Mouse (Mus musculus) MN1 (cell line): Measurements from ENCODE around the gene Rps6kb2.
A peak's percentile ranks its signal among the peaks of the same experiment; 100 is the strongest.
"Not testable (repeated sequence)": the region's sequence is repeated elsewhere in the genome, so short reads cannot be mapped to it uniquely, and the experiment has no call there.

Experiments used
- DNase-seq: peaks from one replicate; pipeline ENCODE4 v3.0.0-alpha.2; 2016; ENCODE audit warnings: low spot score

Gene Rps6kb2

DNA sequence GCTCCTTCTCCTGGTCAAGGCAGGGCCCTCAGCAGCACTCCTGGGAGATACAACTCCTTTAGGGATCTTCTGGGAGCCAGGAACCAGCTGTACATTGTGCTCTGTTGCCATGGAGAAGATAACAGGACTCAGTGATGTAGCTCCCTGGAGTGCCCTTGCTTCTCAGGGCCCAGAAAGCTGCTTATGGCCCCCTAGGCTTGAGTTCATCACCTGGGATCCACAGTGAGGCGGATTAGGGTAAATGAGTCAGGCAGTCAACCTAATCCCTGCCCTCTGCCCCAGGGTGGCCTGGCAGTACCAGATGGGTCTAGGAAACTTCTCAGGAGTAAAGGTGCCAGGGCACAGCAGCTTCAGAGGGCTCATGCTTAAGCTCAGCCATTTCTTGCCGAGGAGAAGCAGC is 23.7 kb downstream of the Rps6kb2 start, which contains the start of gene Gpr152:
Gene Gpr152 (plus strand): TSS at position 342 of the 400 bp plus-strand sequence.
- DNase-seq, result no peak

GRCm38 (mm10) chr19:4137913-4138312 is 25.2 kb downstream of the Rps6kb2 start:
- no peak for DNase-seq

DNA sequence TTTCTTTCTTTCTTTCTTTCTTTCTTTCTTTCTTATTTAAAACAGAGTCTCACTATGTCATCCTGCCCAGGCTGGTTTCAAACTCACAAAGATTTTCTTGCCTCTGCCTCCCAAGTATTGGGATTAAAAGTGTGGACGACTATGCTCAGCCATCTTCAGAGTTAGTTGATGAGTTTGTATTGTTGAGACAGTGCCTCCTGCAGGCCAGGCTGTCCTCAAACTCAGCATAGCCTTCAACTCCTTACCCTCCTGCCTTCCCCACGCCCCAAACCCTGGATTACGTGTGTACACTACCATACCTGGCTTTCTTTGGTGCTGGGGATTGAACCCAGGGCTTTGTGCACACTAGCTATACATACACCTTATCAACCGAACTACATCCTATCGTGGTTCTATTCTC is 26.7 kb downstream of the Rps6kb2 start:
- no peak for DNase-seq

GRCm38 (mm10) chr19:4135963-4136345 is 27.2 kb downstream of the Rps6kb2 start:
- DNase-seq, result not testable (repeated sequence)

- DNase-seq, result not testable (repeated sequence)
These were observed 27.8 kb downstream of the Rps6kb2 start for GRCm38 (mm10) chr19:4135229-4135962.

- no peak for DNase-seq
These were observed 28.8 kb downstream of the Rps6kb2 start for GRCm38 (mm10) chr19:4134354-4134753.

DNA sequence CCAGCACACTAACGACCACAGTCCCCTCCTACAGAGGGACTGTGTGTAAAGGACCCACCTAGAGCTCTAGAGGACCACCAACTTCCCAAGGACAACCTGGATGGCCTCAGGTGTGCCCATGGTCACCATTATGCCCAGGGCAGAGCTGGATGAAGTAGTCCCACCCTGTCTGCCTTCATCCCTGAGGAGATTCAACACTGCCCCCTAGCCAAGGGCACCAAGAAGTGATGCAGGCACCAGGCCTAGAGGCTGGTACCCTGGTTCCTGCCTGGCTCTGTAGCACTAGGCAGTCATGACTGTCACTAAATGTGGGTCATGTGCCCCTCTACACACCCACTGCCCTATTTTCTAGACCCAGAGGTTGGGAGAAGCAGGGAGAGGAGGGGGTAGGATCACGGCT is 31.4 kb downstream of the Rps6kb2 start:
- DNase-seq, result no peak

- no peak for DNase-seq
These were observed 32.1 kb downstream of the Rps6kb2 start for GRCm38 (mm10) chr19:4131075-4131474.

- DNase-seq, result no peak
These were observed 33.0 kb downstream of the Rps6kb2 start for GRCm38 (mm10) chr19:4130106-4130505.

GRCm38 (mm10) chr19:4129462-4129861 is 33.7 kb downstream of the Rps6kb2 start:
- no peak for DNase-seq

- peak; percentile 56 for DNase-seq
These were observed 36.2 kb downstream of the Rps6kb2 start for GRCm38 (mm10) chr19:4126759-4127495.

GRCm38 (mm10) chr19:4125741-4126696 is 37.1 kb downstream of the Rps6kb2 start, which contains the start of gene Aip:
Gene Aip, minus strand, starts transcription at chr19:4125858.
- peak; percentile 95 for DNase-seq

DNA sequence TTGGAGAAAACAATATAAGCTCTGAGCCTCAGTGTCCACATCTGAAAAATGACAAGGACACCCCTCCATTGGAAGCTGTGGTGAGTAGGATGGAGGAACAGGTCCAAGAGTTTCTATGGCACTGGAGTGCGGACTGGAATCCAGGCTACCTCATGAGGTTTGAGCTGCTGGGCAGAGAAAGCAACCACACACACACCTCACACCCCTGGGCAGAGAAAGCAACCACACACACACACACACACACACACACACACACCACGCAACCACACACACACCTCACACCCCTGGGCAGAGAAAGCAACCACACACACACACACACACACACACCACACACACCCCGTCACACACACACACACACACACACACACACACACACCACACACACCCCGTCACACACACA is 37.9 kb downstream of the Rps6kb2 start:
- DNase-seq, result not testable (repeated sequence)

DNA sequence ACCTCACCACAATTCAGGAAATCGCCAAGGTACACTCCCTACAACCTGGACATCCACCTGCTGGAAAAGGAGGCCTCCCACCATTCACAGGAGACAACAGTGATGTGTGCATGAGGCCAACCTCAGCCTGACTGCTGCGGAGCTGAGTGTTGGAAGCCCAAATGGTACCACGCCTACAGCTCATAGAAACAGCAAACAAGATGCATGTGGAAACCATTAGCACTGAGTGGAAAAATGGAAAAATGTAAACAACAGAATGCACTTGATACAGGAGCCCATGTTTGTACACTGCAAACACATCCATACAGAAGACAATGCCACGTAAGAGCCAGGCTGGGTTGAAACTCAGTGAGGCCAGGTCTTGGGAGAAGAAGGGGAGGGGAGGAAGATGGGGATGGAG is 38.7 kb downstream of the Rps6kb2 start:
- no peak for DNase-seq

DNA sequence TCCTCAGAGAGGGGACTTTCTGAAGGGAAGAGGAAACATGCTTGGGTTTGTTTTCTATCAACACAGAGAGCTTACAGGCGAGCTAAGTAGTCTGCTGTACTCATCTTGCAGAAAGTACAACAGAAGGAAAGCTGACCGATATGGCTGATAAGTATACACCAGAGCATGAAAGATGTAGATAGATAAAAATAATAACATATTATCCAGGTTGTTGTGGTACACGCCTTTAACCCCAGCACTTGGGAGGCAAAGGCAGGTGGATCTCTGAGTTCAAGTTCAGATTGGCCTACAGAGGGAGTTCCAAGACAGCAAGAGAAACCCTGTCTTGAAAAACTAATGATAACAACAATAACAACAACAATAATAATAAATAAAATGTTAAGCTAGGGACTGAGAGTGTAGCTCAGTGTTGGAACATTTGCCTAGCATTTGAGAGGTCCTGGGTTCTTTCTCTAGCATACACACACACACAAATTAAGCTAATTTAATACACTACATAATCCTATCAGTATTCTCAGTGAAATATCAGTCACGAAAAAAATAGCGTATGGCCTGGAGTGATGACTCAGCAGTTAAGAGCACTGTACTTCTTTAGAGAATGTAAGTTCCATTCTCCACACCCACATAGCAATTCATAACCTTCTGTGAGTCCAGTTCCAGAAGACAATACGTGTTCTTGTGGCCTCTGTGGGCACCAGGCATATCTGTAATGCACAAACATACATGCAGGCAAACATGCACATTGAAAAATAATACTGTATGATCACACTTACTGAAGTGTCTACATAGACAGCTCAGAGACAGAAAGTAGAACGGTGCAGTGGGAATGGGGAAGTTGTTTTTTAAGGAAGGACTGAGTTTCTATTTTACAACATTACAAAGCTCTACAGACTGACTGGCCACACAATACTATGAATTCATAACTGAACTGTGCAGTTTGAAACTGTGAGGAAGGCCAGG is 40.5 kb downstream of the Rps6kb2 start:
- no peak for DNase-seq

DNA sequence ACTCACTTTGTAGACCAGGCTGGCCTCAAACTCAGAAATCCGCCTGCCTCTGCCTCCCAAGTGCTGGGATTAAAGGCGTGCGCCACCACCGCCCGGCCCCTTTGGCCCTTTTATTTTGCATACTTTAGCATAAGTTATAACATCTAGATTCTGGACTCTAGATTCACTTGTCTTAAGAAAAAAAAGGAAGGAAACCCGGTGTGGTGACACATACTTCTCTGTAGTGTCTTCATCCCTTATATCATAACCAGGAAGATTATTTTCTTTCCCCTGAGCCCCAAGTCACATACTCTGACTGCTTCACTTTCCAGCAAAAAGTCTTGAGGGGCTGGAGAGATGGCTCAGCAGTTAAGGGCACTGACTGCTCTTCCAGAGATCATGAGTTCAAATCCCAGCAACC is 41.3 kb downstream of the Rps6kb2 start:
- DNase-seq, result not testable (repeated sequence)

- peak; percentile 92 for DNase-seq
These were observed 41.9 kb downstream of the Rps6kb2 start for GRCm38 (mm10) chr19:4121097-4121805.

DNA sequence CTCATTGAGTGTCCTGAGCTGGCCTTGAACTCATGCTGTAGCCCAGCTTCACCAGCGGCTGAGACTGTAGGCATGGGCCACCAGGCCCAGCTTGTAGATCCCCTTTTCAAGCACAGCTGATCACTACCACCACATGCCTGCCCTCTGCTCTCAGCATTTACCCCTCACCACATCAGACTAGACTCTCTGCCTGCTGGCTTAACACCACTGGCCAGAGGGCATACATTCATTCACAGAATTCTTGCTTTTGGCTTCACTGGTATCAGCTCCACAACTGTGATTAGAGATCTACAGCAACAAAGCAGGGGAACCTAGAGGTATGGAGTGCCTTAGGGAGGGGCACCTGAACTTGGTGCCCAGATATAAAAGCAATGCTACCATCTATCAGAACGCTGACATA is 42.7 kb downstream of the Rps6kb2 start:
- DNase-seq, result no peak

- no peak for DNase-seq
These were observed 43.3 kb downstream of the Rps6kb2 start for GRCm38 (mm10) chr19:4119716-4120487.

- no peak for DNase-seq
These were observed 44.8 kb downstream of the Rps6kb2 start for GRCm38 (mm10) chr19:4118350-4118749.
